Mouse (Mus musculus) adrenal gland, postnatal 25 days (tissue): Measurements from ENCODE around the gene Pga5. TPM values are rescaled to one million over a fixed set of nuclear protein-coding genes. Genes with fewer than 3 reads are reported as not detected.

Experiments used
- DNase-seq: peaks from one replicate; pipeline ENCODE4 v3.0.0; 2021; ENCODE audit warnings: mixed read lengths
- total RNA-seq: library from RNA; stranded (reverse); gene quantifications from 2 replicates; pipeline ENCODE4 v1.2.3, GENCODE M21; 2021

The Pga5 gene
- total RNA-seq, 1 experiment from 2014 or later = not detected

DNA sequence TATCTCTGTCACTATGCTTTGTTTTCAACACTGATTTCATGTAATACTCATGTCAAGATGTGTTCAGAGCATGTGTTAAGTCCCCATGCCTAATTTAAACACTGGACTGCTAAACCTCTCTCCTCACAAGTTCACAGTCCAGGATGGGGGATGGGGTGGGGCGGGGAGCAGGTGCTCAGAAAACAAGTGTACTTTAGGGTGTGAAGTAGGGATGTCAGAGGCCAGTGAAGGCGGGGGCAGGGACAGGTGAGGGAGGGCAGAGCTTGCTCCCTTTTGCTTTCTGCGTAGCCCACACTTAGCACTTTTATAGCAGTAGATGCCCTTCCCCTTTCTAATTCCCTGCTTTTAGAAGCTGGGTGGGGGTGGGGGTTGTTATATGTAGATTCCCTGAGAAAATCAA lies 12.8 kb downstream of the Pga5 start:
- no peak for DNase-seq

GRCm38 (mm10) chr19:10662665-10663064 lies 15.2 kb downstream of the Pga5 start:
- DNase-seq = no peak

GRCm38 (mm10) chr19:10661919-10662318 lies 16.0 kb downstream of the Pga5 start:
- DNase-seq = no peak

GRCm38 (mm10) chr19:10661373-10661772 lies 16.5 kb downstream of the Pga5 start:
- no peak for DNase-seq

GRCm38 (mm10) chr19:10658406-10658805 lies 19.5 kb downstream of the Pga5 start:
- no peak for DNase-seq

GRCm38 (mm10) chr19:10657742-10658141 lies 20.1 kb downstream of the Pga5 start:
- no peak for DNase-seq

GRCm38 (mm10) chr19:10656058-10656457 lies 21.8 kb downstream of the Pga5 start:
- no peak for DNase-seq

- no peak for DNase-seq
Measured at GRCm38 (mm10) chr19:10648156-10648555, 29.7 kb downstream of the Pga5 start.

DNA sequence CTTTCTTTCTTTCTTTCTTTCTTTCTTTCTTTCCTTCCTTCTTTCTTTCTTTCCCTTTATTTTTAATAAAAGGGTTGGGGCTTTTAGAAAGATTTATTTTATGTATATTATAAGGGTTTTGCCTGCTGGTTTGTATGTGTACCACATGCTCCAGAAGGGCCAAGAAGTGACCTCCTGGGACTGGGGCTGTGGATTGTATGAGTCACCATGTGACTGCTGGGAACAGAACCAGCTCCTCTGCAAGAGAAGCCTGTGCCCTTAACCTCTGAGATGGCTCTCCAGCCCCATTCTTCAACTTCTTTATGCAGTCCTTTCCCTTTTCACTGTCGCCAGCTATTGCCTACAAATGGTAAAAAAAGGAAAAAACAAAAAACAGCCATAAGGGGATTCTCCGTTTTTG lies 32.3 kb downstream of the Pga5 start:
- peak; percentile 29 for DNase-seq

DNA sequence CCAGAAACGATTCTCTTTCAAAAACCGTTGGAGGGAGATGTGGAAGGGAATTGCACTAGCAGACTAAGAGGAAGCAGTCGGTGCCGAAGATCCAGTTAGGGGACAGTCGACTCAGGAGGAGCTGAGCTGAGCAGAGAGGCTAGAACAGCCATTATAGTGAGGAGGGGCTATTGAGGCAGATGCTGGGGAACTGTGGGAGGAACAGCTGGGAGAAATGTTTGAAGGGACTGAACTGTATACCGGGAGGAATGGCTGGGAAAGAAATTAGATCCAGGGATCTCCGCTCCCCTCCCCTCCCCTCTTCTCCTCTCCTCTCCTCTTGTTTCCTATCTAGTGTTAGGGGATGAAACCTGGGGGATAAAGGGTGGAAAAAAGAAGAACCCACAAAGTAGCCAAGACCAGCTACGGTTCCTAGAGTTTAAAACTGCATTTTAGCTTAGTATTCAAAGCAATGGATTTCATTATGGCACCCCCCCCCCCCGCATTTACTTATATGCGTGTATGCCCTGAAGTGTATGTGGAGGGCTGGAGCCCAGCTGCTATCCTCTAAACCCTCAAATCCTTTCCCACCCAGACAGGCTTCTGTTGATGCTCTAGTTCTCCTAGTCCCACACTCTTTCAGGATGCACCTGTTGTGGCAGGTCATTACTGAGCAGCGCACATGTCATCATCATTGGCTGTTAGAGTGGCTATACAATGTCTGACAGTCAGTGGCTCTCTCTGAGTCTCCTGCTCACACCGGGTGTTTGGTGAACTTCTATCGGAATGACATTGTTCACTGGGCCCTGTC lies 37.1 kb downstream of the Pga5 start:
- DNase-seq = no peak

- no peak for DNase-seq
Measured at GRCm38 (mm10) chr19:10640080-10640479, 37.8 kb downstream of the Pga5 start.

- no peak for DNase-seq
Measured at GRCm38 (mm10) chr19:10637840-10638239, 40.0 kb downstream of the Pga5 start.

- DNase-seq = peak; percentile 65
Measured at GRCm38 (mm10) chr19:10634872-10635318, 43.0 kb downstream of the Pga5 start.

GRCm38 (mm10) chr19:10634106-10634871 lies 43.6 kb downstream of the Pga5 start, which contains the start of gene Vwce:
Gene Vwce (plus strand): TSS chr19:10634213.
- peak; percentile 55 for DNase-seq

Other genes with a start within 250 kb of the Pga5 start
- 2.2 and 2.5 TPM in 2 replicates for gene Lrrc10b, start 220.6 kb downstream of the Pga5 start, total RNA-seq
- 0.88 TPM in 1 of 2 replicates, not detected in the other for gene Ppp1r32, start 195.1 kb downstream of the Pga5 start, total RNA-seq
- gene Cpsf7, start 152.8 kb downstream of the Pga5 start, total RNA-seq = 59.8 and 70.4 TPM in 2 replicates
- 60.6 and 63.5 TPM in 2 replicates for gene Sdhaf2, start 151.9 kb downstream of the Pga5 start, total RNA-seq
- 16.2 and 20.6 TPM in 2 replicates for gene Tmem216, start 121.8 kb downstream of the Pga5 start, total RNA-seq
- gene Cyb561a3, start 100.9 kb downstream of the Pga5 start, total RNA-seq = 18.4 and 25.3 TPM in 2 replicates
- gene Tmem138, start 100.7 kb downstream of the Pga5 start, total RNA-seq = 8.4 and 13.2 TPM in 2 replicates
- gene Ddb1, start 72.7 kb downstream of the Pga5 start, total RNA-seq = 305 and 314 TPM in 2 replicates
- gene Tkfc, start 72.4 kb downstream of the Pga5 start, total RNA-seq = 18.0 and 21.7 TPM in 2 replicates
- gene Vwce, start 43.9 kb downstream of the Pga5 start, total RNA-seq = 0.43 and 1.4 TPM in 2 replicates
- gene Vps37c, start 10.7 kb upstream of the Pga5 start, total RNA-seq = 32.4 and 33.6 TPM in 2 replicates
- gene Cd5, start 60.9 kb upstream of the Pga5 start, total RNA-seq = 0.12 TPM in 1 of 2 replicates, not detected in the other
- not detected in 2 replicates for gene Cd6, start 152.0 kb upstream of the Pga5 start, total RNA-seq
- 3.2 and 4.0 TPM in 2 replicates for gene Slc15a3, start 161.7 kb upstream of the Pga5 start, total RNA-seq
- gene Tmem132a, start 191.9 kb upstream of the Pga5 start, total RNA-seq = 30.5 and 32.8 TPM in 2 replicates
- 143 and 161 TPM in 2 replicates for gene Tmem109, start 203.9 kb upstream of the Pga5 start, total RNA-seq
- 196 and 223 TPM in 2 replicates for gene Prpf19, start 217.2 kb upstream of the Pga5 start, total RNA-seq
- gene Zp1, start 242.6 kb upstream of the Pga5 start, total RNA-seq = not detected in 2 replicates